Mouse (Mus musculus): Measurements from ENCODE around the gene Ptpn14.
"Not testable (repeated sequence)": the region's sequence is repeated elsewhere in the genome, so short reads cannot be mapped to it uniquely, and the experiment has no call there.

Ptpn14 gene

DNA sequence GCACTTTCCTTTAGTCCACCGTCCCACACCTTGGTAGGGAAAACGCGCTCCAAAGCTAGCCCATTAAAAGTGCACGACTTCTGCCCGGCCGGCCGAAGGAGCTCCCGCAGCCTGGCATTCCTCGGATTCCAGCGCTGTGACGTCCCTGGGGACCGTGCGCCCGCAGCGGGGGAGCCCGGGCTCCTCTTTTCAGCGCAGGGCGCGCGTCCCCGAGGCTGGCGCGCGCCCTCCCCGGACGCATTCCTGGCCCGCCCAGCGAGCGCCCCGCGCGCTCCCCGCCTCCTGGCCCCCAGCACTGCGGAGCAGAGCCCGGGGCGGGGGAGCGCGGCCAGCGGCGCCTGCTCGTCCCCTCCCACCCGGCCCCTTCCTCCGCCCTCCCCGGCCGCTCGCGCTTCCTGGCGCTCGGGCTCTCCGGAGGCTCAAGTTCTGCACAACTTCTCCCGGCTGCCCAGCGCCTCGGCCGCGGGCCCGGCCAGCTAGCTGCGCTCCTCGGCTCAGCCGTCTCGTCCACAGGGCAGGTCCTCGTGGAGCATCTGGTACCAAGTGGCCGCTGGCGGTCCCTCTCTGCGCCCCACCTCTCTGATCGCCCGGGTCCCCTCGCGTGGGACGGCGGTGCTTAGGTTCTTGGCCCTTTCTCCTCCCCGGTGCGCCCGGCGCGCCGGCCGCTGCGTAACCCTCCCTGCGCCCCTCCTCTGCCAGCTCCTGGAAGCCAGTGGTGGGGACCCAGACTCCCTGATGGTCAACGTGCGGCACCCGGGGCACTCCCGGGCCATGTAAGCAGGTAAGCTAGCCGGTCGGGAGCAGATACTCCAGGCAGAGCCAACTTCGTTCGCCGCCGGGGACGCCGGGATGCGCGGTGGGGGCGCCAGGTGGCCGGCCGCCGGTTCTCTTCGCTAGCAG is at the start of gene Ptpn14:
Ptpn14 (plus strand) TSS at position 385 of the 900 bp plus-strand sequence.
- DNase-seq (ENCODE audit: low read depth, low spot score) = no peak

DNA sequence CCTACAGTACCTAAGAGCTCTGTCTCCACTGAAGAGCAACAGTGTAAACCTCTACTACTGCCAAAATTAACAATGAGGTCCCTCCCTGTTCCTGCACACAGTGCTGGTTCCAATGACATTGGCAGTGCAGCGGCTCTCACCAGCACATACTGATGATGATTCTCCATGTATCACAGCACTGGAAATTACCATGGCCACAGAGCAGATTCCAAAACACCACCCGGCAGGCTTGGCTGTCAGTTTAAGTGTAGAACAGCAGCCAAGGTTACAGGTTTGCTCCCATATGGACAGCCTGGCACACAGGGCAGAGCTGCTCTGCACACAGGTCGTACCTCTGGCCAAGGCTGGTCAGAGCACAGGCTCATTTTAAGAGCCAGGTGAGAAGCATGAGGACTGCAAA is 48.5 kb upstream of the Ptpn14 start:
- no peak for DNase-seq (ENCODE audit: low read depth, low spot score)

DNA sequence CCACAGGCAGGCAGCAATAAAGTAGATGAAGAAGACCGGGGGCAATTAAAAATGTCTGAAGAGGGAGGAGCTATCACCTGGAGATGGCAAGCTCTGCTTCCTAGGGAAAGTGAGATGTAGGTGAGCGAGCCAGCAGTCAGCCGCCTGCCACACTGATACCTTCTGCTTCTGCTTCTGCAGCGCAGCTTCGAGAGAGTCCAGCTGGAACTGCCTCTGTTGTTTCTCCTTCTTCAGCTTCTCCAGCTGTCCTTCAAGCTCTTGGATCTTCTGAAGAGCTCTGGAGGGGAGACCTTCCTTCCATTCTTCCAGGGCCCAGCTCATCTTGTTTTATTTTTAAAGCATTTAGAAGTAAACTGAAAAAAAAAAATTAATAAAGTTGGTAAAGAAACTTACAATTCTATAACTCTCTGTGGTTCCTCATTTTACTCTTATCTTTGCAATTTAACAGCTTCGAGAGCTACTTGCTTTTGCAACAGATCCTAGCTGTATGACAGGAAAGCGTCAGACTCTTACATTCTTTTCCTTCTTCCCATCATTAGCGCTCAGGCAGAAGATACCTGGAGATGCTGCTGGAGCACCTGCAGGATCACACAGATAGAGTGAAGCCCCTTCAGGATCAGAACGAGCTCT is 43.2 kb upstream of the Ptpn14 start:
- no peak for DNase-seq (ENCODE audit: low read depth, low spot score)

DNA sequence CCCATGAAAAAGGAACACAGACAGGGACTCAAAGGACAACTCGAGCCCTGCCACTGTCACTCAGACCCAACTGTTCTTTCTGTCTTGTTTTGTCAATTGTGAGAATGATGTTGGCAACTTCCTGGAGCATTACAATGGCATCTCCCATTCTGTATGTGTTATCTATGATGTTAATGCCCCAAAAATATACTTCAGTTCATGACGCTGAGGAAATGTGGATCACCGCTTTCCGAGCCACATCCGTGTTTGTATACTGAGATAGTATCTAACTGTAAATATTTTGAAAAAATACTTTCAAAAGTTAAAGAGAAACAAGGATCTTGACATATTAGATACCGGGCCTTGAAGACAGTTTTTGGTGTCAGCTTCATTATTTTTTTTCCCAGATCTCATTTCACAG is 42.0 kb upstream of the Ptpn14 start:
- DNase-seq (ENCODE audit: low read depth, low spot score) = no peak

DNA sequence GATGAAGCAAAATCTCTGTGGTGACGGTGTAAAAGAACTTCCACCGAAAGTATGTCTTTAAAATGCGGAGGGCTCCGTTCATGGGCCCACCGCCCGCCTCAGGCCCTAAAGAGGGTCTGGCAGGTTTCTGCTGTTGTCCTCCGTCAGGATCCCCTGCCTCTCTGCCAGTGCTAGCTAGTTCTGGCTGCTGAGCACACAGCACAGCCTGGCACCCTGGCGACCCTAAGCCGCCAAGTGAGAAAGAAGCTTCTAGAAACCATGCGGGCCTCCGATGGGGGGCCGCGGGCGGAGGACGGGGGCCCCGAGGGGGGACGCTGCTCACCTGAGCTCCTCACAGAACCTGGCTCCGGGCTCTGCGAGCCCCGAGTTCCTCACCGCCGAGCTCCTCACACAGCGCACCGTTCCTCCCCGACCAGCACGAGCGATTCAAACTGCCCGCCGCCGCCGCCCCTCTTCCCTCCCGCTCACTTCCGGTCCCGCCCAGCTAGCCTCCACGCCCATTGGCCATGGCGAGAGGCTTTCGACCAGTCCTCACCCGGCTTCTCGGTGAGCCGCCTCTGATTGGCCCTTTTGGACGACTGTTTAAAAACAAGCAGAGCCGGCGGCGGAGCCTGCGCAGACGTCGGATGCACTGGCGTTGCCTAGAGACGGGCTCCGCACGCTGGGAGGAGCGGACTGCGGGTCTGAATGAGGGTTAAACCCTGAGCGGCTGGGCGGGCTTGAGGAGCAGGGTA is 40.2 kb upstream of the Ptpn14 start, which contains the start of gene Cenpf:
Cenpf (minus strand) TSS at position 433 of the 734 bp plus-strand sequence.
- peak; percentile 92 for DNase-seq (ENCODE audit: low read depth, low spot score)

DNA sequence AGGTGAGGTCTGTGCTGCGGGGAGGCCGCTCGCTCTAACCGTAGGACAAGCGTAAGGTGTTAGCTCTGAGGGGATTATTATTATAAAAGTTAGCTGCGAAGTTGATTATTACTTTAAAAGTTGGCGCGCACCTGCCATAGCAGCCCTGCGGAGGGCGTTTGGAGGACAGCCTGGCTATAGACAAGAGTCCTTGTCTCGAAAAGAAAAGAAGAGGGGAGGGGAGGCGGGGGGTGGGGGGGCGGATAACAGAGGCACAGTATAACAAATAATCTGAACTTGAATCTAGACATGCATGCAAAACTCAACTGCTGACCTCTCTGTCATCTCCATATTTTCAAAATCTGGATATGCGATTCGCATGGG is 39.7 kb upstream of the Ptpn14 start:
- DNase-seq (ENCODE audit: low read depth, low spot score) = no peak

DNA sequence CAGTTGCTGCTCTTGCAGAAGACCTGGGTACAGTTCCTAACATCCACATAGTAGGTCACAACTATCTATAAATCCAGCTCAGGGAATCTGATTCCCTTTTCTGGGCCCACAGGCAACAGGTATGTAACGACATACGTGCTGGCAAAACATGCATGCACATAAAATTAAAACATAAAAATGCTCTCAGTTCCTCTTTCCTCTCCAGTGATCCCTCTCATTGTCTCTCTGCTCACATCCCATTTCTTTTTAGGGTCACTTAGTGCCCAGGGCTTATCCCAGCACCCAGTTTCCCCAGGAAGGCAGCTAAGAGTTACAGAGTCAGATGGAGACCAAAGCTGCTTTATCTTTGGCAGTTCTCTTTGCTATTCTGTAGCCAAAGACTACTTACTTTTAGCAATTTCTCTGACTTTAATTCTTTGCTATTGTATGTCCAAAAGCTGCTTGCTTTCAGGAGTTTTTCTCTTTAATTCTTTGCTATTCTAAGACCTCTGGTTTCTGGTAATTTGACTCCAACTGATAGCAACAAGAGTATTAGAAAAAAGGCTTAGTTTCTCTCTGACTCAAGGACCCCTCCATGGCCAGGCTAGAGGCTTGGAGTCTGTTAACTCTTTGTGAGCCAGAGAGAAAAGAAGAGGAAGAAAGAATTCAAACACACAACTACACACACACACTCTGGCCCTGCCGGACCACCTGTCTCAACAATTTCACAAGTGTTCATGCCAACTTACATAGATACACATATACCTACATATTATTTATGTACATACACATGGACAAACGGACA is 38.8 kb upstream of the Ptpn14 start:
- DNase-seq (ENCODE audit: low read depth, low spot score) = no peak

DNA sequence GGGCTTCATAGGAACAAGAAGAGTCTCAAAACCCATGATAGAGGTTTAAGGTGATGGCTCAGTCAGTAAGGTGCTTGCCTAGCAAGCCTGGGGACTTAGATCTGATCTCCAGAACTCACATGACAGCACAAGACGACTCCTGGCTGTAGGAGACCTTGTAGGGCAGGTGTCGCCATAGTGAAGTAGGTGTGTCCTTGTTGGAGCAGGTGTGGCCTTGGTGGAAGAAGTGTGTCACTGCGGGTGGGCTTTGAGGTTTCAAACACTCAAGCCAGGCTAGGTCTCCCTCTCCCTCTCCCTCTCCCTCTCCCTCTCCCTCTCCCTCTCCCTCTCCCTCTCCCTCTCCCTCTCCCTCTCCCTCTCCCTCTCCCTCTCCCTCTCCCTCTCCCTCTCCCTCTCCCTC is 35.6 kb upstream of the Ptpn14 start:
- DNase-seq (ENCODE audit: low read depth, low spot score) = not testable (repeated sequence)

DNA sequence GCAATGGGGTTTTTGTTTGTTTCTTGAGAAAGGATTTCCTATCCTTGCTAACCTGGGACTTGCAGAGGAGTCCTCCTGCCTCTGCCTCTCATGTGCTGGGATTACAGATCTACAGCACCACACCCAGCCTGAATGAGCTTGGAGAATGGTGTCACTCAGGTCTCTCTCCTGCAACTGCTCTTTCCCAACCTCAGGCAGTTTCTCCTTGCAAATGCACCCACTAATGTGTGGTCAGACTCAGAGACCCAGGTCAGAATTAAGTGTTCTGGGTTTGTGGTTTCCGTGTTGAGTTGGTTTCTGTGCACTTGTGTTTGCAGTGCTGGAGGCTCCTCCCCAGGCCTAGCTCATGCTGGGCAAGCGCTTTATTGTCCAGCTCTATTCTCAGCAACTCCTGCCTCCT is 33.7 kb upstream of the Ptpn14 start:
- DNase-seq (ENCODE audit: low read depth, low spot score) = no peak

DNA sequence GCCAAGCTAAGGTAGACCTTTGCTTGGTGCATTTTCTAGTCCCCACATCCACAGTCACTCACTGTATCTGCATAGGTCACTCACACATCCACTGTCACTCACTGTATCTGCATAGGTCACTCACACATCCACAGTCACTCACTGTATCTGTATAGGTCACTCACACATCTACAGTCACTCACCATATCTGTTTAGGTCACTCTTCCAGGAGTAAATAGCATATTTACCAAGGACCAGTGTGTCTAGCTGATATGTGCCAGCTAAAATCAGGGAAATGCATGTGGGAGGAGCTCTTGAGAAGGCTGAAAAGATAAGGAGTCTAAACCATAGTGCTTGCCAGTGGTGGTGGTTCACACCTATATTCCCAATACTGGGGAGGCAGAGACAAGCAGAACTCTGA is 32.7 kb upstream of the Ptpn14 start:
- DNase-seq (ENCODE audit: low read depth, low spot score) = no peak

DNA sequence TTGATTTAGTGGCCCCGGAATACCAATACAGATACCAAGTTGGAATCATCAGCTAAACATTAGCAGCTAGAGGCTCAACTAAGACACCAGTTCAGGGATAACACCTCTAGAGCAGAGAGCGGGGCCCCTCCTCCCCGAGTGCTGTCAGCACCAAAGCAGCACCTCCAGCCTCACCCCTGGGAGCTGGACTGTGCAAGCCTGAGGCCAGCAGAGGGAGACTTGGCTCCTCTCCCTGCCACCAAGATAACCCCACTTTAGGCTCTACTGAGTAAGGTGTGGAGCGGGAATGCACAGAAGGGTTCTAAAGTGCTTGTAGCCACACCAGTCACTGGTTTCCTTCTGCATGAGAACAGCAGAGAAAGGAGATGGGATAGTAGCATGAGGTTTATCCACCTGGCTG is 29.7 kb upstream of the Ptpn14 start:
- no peak for DNase-seq (ENCODE audit: low read depth, low spot score)

DNA sequence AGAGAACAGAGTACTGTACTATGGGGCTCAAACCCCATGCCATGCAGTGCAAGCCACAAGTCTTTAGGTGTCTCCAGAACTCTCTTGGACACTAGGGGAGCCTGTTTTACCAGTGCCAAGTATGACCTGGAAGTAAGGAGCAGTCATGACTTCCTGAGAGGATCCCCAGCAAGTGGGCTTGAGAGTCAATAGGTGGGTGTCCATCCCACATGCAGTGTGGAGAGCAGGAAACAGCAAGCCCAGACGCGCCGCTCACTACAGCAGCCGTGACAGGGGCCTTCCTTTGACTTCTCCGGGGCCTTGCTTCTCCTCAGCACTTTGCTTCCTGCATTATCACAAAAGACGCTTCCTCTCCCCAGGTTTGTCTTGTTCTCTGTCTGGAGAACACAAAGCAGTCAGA is 27.9 kb upstream of the Ptpn14 start:
- DNase-seq (ENCODE audit: low read depth, low spot score) = no peak

DNA sequence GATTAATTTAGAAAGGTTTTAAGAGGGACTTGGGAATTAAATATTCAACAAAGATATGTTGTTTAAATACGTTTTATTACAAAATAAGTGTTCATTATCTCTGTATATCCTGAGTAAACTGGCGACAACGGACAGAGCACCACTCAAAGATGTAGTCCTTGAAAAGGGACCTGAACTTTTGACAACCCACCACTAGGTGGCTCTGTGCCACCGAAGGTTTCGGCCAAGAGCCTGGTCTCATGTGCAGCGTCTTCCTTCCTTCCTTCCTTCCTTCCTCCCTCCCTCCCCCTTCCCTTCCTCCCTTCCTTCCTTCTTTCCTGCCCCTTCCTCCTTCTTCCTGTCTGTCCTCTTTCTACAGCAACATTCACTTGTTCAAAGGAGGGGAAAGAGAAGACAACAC is 27.1 kb upstream of the Ptpn14 start:
- peak; percentile 51 for DNase-seq (ENCODE audit: low read depth, low spot score)

DNA sequence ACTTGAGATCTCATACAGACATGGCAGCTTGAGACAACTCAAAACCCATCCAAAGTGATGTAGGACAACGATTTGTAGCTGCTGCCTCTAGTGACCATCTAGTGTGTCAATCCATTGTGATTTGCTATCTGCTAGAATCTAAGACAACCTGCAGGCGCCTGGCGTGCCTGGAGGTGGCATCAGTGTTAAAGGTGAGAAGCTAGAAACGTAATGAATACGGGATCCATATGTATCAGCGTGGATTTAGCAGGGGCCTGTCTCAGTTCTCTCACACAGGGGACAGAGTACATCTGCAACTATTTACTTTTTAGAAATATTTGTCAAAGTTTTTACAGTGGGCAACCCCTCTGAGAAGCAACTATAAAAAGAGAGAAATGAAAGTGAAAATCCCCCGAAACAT is 24.9 kb upstream of the Ptpn14 start:
- DNase-seq (ENCODE audit: low read depth, low spot score) = no peak

DNA sequence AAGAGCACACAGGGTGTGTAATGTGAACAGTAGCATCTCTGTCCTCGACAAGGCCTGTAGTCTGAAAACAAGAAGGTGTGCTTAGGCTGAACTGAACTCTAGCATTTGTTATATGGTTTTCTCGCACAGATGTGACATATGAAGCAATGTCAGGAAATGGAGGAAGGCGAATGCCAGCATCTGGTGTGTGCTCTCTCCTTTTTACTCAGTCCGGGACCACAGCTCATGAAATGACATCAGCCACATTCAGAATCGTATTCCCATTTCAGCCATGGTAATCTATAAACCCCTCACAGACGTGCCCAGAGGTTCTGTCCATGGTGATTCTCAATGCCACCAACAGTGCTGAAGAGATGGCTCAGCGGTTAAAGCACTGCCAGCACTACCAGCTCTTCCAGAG is 24.5 kb upstream of the Ptpn14 start:
- DNase-seq (ENCODE audit: low read depth, low spot score) = no peak

DNA sequence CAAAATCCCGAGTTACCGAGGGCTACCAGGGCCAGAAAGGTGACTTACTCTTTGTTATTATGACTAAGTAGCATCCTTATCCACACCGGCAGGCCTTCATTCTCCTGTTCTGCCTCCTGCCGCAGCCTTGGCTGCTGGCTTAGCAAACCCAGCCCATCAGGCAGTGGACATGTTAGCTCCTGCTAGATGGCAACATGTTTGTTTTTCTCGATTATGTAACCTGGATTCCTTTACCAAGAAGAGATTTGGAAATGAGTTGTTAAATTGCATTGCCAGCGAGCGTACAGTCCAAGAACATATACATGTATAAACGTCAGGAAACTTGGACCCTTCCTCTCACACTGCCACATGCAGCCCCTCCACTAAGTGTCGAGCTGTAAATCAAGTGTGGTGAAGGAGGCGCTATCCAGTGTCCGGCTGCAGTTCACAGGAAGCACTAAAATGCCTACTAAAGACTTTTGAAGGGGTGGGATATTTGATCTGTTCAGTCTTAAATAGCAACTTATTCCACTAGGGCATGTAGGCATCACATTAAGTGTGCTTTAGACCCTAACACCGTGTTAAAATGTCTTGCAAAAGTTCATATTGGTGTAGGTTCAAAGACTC is 21.9 kb upstream of the Ptpn14 start:
- no peak for DNase-seq (ENCODE audit: low read depth, low spot score)

DNA sequence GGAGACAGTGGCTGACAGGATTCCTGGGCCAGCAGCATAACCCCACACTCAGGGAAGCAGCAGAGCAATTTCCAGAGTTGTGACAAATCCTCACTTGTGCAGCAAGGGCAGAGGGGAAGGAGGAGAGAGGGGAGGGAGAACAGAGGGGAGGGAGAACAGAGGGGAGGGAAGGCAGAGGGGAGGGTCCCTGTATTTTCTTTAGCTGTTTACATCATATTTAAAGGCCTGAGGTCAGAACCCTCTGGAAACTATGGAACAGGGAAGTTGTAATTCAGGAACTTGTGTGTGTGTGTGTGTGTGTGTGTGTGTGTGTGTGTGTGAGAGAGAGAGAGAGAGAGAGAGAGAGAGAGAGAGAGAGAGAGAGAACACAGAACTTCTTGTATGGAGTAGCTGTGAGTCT is 21.1 kb upstream of the Ptpn14 start:
- DNase-seq (ENCODE audit: low read depth, low spot score) = no peak

DNA sequence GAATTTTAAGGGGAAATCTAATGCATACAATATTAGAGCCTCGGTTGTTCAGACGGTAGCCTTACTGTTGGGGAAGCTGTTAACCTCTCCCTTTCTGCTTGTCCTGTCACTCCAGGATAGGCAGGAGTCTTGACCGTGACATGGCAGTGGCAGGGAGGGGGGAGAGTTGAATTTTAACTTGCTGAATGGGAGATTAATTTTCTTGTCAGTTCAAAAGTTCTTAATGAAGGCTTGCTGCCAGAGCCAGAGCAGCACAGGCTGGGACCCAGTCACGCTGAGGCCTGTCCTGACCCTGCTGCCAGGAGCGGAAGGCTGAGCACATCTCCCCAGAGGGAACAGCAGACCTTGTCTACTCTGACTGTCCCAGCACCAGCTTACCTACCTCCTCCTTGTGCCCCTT is 20.6 kb upstream of the Ptpn14 start:
- DNase-seq (ENCODE audit: low read depth, low spot score) = no peak

DNA sequence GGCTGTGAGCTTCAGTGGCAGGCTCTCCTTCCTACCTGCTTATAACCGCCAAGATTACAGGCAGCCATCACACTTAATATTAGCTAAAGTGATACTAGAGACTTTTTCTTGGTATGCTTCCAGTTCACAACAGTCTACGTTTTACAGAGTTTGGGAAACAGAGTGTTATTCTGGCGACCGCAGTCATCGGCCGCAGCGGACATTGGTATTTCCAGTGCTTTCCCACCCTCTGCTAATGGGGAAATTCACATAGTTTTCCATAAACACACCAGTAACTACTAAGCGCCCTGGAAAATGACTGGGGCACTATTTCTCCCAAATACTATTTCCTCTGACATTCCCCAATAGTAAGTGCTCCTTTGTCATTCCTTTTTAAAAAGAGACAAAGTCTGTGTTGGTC is 19.1 kb upstream of the Ptpn14 start:
- DNase-seq (ENCODE audit: low read depth, low spot score) = no peak

DNA sequence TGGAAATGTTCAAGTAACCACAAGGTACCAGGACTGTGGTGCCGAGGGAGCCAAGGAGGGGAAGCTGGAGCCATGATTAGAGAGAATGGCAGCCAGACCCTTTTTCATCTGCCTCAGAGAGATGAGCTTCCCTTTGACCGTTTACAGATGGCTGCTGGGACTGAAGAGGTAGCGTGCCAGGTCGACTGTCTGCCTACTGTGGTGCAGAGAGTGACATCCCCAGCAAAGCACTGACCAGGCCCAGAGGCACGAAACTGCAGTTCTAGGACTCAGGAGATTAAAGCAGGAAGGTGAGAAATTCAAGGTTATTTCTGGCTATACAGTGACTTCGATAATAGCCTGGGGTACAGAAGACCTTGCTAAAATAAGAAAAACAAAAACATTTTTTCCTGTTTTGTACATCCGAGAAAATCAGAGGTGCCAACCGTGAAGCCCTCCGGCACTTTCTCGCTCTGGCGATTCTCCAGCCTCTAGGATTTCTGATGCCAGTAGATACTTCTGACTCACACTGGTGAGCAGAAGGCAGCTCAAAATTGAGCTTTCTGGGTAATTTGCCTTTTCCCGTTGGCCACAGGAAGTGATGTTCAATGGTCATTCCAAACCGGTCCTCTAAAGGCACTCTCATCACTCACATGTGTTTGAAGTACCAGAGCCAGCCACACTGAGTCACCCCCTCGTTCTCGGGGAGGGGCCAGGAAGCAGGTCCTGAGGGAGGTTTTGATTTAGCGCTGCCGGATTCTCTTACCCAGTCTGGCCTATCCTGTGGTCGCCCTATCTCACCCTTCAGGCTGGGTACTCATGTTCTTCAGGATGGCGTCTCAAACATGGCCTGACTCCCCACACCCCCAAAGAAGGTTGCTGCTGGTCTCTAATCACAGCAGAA is 11.9 kb upstream of the Ptpn14 start:
- DNase-seq (ENCODE audit: low read depth, low spot score) = no peak

Measured in retina, adult 2 months (tissue).